Mouse (Mus musculus) gastrocnemius, adult 18-20 months (tissue): ENCODE results near the gene Gm20388. TPM values are rescaled to one million over a fixed set of nuclear protein-coding genes. Genes with fewer than 3 reads are reported as not detected.
A peak's percentile ranks its signal among the peaks of the same experiment; 100 is the strongest.

ENCODE experiments used
- DNase-seq: peaks from one replicate; pipeline ENCODE4 v3.0.0; 2021; ENCODE audit warnings: low spot score
- total RNA-seq, 2 experiments: library from RNA; stranded (reverse); gene quantifications; 2 replicates each; pipeline ENCODE4 v1.2.3; 2021

Gene Gm20388
- total RNA-seq, 2 experiments from 2014 or later, result 10.5 to 12.3 TPM

DNA sequence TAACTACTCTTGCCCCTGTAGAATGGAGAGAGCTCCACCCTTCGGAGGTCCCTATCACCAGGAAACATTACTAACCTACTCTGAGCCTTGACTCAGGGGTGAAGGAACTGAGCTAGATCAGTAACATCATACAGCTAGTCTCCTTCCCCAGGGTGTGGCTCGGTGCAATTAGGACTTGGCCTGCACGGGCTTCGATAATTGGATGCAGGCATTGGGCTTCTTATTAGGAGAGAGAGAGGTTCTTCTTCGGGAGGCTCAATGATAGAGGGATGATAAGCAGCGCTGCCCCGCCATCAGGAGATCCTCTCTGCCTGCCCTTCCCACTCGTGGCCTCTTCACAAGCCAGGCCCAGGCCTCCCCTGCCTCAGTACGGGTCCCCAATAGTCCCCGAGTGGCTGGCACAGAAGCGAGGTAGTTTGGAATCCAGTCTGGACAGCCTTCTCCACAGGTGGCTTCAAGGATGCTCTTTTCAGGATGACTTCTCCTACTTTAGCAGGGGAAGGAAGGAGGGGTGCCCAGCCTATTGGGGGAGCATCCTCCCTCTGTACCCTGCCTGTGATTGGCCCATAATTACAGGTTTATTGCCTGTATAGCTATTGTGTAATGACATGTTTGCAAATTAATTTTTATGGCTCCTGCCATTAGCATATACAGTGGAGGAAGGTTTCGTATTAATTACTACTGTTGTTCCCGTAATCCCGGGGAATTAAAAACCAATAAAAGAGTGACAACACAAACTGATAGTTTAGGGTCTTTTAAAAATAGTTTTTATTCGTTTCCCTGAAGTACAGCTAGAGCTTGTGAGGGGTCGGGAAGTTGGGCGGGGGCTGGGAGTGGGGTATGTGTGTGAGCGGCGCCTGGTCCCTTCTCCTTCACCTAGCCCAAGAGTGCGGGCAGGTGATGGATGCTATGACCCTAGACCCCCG, 575.2 kb downstream of the Gm20388 start:
- no peak for DNase-seq

DNA sequence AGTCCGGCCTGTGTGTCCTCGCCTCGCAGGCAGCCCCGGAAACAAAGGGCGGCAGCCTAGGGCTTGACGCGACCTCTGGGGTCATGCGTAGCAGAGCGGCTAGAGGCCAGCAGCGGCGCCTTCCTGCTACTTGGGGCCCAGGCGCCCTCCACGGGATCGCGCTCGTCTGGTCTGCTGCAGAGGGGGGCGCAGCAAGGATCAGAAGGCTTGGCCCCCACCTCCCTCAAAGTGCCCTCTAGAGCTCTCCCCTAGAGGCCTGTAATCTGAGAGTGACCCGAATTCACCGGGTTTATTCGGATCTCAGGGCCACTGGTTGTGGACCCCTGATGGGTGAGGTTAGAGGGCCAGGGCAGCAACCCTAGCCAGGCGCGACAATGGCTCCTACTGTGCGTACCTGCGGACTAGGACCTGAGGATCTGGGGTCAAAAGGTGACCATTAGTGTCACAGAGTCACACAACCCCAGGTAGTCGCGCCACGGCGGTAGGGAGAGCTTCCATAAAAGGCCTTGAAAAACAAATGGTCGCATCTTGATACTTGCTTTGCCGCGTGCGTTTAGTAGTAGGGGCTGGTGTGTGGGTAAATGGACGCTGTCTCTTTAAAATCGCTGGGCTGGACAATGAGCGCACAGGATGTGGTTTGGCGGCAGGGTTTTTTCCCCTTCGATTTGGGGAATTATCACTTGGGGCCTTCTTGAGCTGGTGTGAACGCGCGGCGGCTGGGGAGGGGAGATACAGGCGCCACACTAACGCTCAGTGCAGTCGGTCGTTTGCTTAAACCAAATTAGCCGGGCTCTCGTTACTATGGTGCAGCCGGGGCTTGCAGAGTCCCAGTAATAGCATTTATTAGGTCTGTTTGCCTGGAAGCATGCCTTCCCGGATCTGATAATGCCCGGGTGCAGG, 576.1 kb downstream of the Gm20388 start:
- DNase-seq, result no peak

- DNase-seq, result no peak
Observed at GRCm38 (mm10) chr8:120487377-120487728, 576.7 kb downstream of the Gm20388 start.

GRCm38 (mm10) chr8:120487729-120488510, 577.3 kb downstream of the Gm20388 start:
- peak; percentile 52 for DNase-seq

DNA sequence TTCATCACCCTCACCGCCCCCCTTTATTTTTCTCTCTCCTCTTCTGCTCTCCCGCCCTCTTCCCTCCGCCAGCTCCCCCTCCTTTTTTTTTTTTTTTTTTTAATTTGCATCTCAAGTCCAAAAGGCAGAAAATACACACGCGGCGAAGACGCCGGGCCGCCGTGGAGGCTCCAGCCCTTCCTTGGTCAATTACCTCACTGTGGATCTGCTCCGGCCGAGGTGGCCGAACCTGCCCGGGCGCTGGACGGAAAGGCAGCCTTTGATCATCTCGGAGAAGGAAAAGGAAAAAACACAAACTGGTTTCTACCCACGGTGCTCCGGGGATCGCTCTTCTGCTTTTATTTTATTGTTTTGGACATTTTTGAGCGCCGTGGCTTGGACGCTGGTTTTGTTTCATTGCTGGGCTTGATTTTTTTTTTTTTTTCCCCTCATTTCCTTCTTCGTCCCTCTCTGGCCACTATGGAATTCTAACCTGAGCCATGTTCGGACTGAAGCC, 578.0 kb downstream of the Gm20388 start:
- DNase-seq, result no peak

DNA sequence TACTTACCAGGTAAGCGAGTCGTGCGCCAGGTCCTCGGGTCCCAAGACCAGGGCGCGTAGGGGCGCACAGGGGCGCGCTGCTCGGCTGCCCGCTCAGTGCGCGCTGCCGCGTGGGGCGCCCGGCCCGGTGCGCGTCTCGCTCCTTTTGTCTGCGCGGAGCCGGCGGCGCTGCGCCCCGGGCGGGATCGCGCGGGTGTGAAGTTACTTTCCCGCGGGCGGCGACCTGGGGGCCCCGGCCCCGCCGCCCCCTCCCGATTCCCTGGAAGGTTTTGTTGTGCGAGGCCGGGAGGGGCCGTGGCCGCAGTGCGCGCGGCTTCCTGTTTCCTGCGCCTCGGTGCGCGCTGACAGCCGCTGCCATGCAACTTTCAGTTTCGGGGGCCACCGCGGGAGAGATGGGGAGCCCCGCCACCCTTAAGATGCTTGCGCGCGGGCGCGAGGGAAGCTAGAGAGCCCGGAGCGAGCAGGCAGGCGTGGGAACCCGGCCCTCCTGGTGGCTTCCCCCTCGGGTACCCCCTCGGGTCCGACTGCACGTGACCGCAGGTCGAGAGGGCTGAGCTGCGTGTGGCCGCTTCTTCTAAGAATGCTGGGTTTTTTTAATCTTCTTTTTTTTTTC, 578.6 kb downstream of the Gm20388 start:
- DNase-seq, result no peak

- DNase-seq, result no peak
Observed at GRCm38 (mm10) chr8:120489771-120490281, 579.2 kb downstream of the Gm20388 start.

GRCm38 (mm10) chr8:120490354-120491141, 579.9 kb downstream of the Gm20388 start:
- no peak for DNase-seq

DNA sequence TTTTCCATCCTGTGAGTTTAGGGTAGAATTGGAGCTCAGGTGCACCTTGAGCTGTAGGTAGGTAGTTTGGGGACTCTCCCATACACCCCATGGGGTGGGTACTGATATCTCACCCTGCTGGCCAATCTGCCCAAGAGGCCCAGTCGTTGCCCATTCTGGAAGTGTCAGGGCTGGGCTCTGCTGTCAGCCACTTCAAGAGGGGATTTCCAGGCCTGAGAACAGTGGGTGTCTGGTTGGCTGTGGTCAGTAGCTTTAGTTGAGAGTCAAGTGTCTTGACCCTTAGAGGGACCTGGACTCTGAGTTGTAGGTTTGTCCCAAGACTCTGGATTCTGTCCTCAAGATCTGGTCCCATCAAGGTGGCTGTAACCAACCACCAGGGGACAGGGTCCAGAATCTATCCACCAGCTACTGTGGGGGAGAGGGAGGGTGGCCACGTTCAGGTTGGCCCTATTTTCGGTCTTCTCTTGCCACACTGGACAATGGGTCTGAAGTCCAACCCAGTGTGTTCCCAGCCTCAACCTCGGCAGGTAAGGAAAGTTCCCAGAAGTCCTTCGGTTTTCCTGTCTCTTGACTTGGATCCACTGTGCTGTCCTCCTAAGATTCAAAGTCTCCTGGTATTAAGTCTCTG, 580.6 kb downstream of the Gm20388 start:
- no peak for DNase-seq

- no peak for DNase-seq
Observed at GRCm38 (mm10) chr8:120492193-120492880, 581.7 kb downstream of the Gm20388 start.

- DNase-seq, result no peak
Observed at GRCm38 (mm10) chr8:120492881-120493220, 582.2 kb downstream of the Gm20388 start.

- DNase-seq, result no peak
Observed at GRCm38 (mm10) chr8:120493508-120494464, 583.1 kb downstream of the Gm20388 start.

DNA sequence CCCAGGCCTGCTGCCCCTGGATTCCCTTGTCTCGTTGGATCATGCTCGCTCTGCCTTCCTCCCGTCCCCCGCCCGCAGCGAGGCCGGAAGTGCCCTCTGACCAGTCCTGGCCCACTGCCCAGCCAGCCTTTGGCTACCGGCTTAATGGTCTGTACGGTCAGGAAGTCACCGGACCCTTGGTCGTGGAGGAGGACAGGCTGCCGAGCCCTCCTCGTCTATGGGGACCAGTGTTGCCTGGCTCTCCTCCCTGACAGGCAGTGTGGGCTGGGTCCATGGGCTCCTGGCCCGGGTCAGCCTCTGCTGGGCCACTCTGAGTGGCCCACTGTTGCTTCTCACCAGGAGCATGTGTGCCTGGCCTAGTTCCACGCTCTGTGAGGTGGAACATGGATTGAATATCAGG, 584.3 kb downstream of the Gm20388 start:
- peak; percentile 82 for DNase-seq

GRCm38 (mm10) chr8:120495461-120495860, 584.8 kb downstream of the Gm20388 start:
- DNase-seq, result no peak

- no peak for DNase-seq
Observed at GRCm38 (mm10) chr8:120496478-120496877, 585.8 kb downstream of the Gm20388 start.

- no peak for DNase-seq
Observed at GRCm38 (mm10) chr8:120497503-120497946, 586.9 kb downstream of the Gm20388 start.

GRCm38 (mm10) chr8:120498349-120498831, 587.7 kb downstream of the Gm20388 start:
- no peak for DNase-seq
